Mouse (Mus musculus): ENCODE measurements around the gene Cenpu. TPM values are rescaled to one million over a fixed set of nuclear protein-coding genes. Genes with fewer than 3 reads are reported as not detected.

Gene Cenpu
- total RNA-seq, 1 experiment from 2014 or later = 6.9 TPM

Other genes with a start within 250 kb of the Cenpu start
- 631 and 851 TPM in 2 replicates for gene Acsl1, start 81.0 kb upstream of the Cenpu start, total RNA-seq (2021)
- gene Primpol, start 65.2 kb downstream of the Cenpu start, total RNA-seq (2021) = 10.5 and 13.3 TPM in 2 replicates
- gene Casp3, start 65.3 kb downstream of the Cenpu start, total RNA-seq (2021) = 18.6 and 20.2 TPM in 2 replicates
- 66.7 and 70.0 TPM in 2 replicates for gene Irf2, start 187.7 kb downstream of the Cenpu start, total RNA-seq (2021)